Mouse (Mus musculus) olfactory bulb, adult 2 months (tissue): Measurements from ENCODE around the gene Mycs.

Experiments used
- CTCF ChIP-seq: fragments of 200-500 bp; IDR thresholded peaks from 2 replicates; pipeline ENCODE4 v1.5.1; 2012; ENCODE audit warnings: low read depth, mild to moderate bottlenecking, low read length, moderate library complexity; ENCODE audit not compliant: insufficient read depth
- POLR2A ChIP-seq: fragments of 200-500 bp; IDR thresholded peaks from 2 replicates; pipeline ENCODE4 v1.6.1; 2012; ENCODE audit warnings: mild to moderate bottlenecking, low read depth, low read length, moderate library complexity; ENCODE audit not compliant: insufficient read depth

GRCm38 (mm10) chrX:5468022-5468421 is 1.0 kb downstream of the Mycs start:
- TF ChIP-seq POLR2A (no peak), CTCF (no peak)
